ENCODE assay signal across 13 mouse cellular contexts in genomic region chr9:7805101-7805506, GRCm38 (mm10). TPM values are rescaled to one million over a fixed set of nuclear protein-coding genes. Genes with fewer than 3 reads are reported as not detected.
DNase-seq lines count a peak whose midpoint lies in the region; ATAC-seq lines count a peak whose summit lies in the region.
"Had no signal": no experiment of that assay in that cellular context is flagged by ENCODE, and none has a peak within 500 bp of the region (broad histone marks: within the 10 kb centered on the region; RNA-seq: fewer than 3 reads in every experiment).

No protein-coding gene starts in this region.

- DNase-seq in kidney, postnatal 14 days: no peak
- peak; percentile 74 for DNase-seq in ES-CJ7 (ENCODE audit: low read depth, low spot score)
- peak; percentile 26 for DNase-seq in WW6 (ENCODE audit: low read depth, low spot score)
- peak; percentile 44 for DNase-seq in liver, embryonic 13.5 days
- no peak for DNase-seq in adrenal gland, adult (ENCODE audit: inconsistent age in 2 of 2, low spot score in 1 of 2)
- DNase-seq in adrenal gland, adult 18-20 months (ENCODE audit: low spot score in 2 of 2): no peak
- DNase-seq: gastrocnemius, postnatal 25 days; right cerebral cortex, postnatal 25 days had no signal

- no peak overlapping the region for H3K27ac ChIP-seq in kidney, embryonic 16.5 days (ENCODE audit: low read length)
- H3K27ac ChIP-seq in liver, embryonic 13.5 days: no peak overlapping the region
- H3K27ac ChIP-seq: hindbrain, embryonic 10.5 days; limb, embryonic 15.5 days; midbrain, embryonic 13.5 days; neural tube, embryonic 15.5 days had no signal

- WGBS in kidney, embryonic 16.5 days: 72% methylated on average over 3 of the region's 5 CpGs
- WGBS in liver, embryonic 13.5 days (ENCODE audit: insufficient replicate concordance): 56% methylated on average over 5 of the region's 5 CpGs

- no peak overlapping the region for H3K9ac ChIP-seq in kidney, embryonic 16.5 days (replicated peaks; ENCODE audit: low read length)
- no peak overlapping the region for H3K9ac ChIP-seq in liver, embryonic 13.5 days
- H3K9ac ChIP-seq: limb, embryonic 15.5 days; midbrain, embryonic 13.5 days; neural tube, embryonic 15.5 days had no signal

- H3K4me3 ChIP-seq in kidney, embryonic 16.5 days (ENCODE audit: low read length): no peak overlapping the region
- peak overlapping the region; percentile 14; the same call in 1 of the 2 replicates for H3K4me3 ChIP-seq in liver, embryonic 13.5 days (replicated peaks)
- H3K4me3 ChIP-seq: hindbrain, embryonic 10.5 days; limb, embryonic 15.5 days; midbrain, embryonic 13.5 days; neural tube, embryonic 15.5 days had no signal

- peak; percentile 35; the same call in 1 of the 2 replicates for ATAC-seq in kidney, embryonic 16.5 days (ENCODE audit: low FRiP score, low TSS enrichment)
- ATAC-seq in liver, embryonic 13.5 days (ENCODE audit: low read depth): peak; percentile 77
- ATAC-seq: midbrain, embryonic 13.5 days had no signal

- H3K27me3 ChIP-seq in kidney, embryonic 16.5 days (ENCODE audit: insufficient read depth, low read length): no peaks in the 10 kb centered on the region
- H3K27me3 ChIP-seq in liver, embryonic 13.5 days: no peaks in the 10 kb centered on the region
- H3K27me3 ChIP-seq: limb, embryonic 15.5 days; midbrain, embryonic 13.5 days; neural tube, embryonic 15.5 days had no signal

- H3K4me1 ChIP-seq in kidney, embryonic 16.5 days (ENCODE audit: insufficient read depth, low read length): no peaks in the 10 kb centered on the region
- H3K4me1 ChIP-seq in liver, embryonic 13.5 days (replicated peaks): peaks cover 4% of the 10 kb centered on the region
- H3K4me1 ChIP-seq: hindbrain, embryonic 10.5 days; limb, embryonic 15.5 days; midbrain, embryonic 13.5 days; neural tube, embryonic 15.5 days had no signal

- H3K4me2 ChIP-seq in kidney, embryonic 16.5 days (replicated peaks; ENCODE audit: low read depth, low read length): no peak overlapping the region
- H3K4me2 ChIP-seq in liver, embryonic 13.5 days: peak overlapping the region; percentile 41
- H3K4me2 ChIP-seq: limb, embryonic 15.5 days; midbrain, embryonic 13.5 days; neural tube, embryonic 15.5 days had no signal

- H3K9me3 ChIP-seq in kidney, embryonic 16.5 days (ENCODE audit: low read length): 0 out of 2 replicates have a peak, but pooled peaks cover 3% of the 10 kb centered on the region
- H3K9me3 ChIP-seq in liver, embryonic 13.5 days (replicated peaks): no peaks in the 10 kb centered on the region
- H3K9me3 ChIP-seq: hindbrain, embryonic 10.5 days; limb, embryonic 15.5 days; neural tube, embryonic 15.5 days had no signal

- no peaks in the 10 kb centered on the region for H3K36me3 ChIP-seq in kidney, embryonic 16.5 days (ENCODE audit: insufficient read depth, low read length)
- H3K36me3 ChIP-seq in liver, embryonic 13.5 days: no peaks in the 10 kb centered on the region
- H3K36me3 ChIP-seq: hindbrain, embryonic 10.5 days; limb, embryonic 15.5 days; midbrain, embryonic 13.5 days had no signal

RNA-seq across cellular contexts. Expression of gene Birc2, which starts 31.8 kb away (rescaled TPM):
- polyA plus RNA-seq in kidney, embryonic 16.5 days (2015; fragmentation: Nextera tagmentation; extraction: Ambion mirVana): 39.8 and 45.8 TPM in 2 replicates
- 11.7 and 15.7 TPM in 2 replicates for polyA plus RNA-seq in liver, embryonic 13.5 days (2015; fragmentation: Nextera tagmentation; extraction: Ambion mirVana)
- 10 to 100 TPM; 38.8 to 50.5 TPM for total RNA-seq in adrenal gland, adult 18-20 months (2021)

RNA-seq across cellular contexts. Expression of gene Tmem123, which starts 41.3 kb away (rescaled TPM):
- polyA plus RNA-seq in kidney, embryonic 16.5 days (2015; fragmentation: Nextera tagmentation; extraction: Ambion mirVana): 95.3 and 101 TPM in 2 replicates
- polyA plus RNA-seq in liver, embryonic 13.5 days (2015; fragmentation: Nextera tagmentation; extraction: Ambion mirVana): 39.1 and 53.4 TPM in 2 replicates
- 100 to 1,000 TPM; 151 to 202 TPM for total RNA-seq in adrenal gland, adult 18-20 months (2021)

Comparison
In these comparisons a context has a peak if more than half of its experiments do, and no peak if none do; other contexts are left out.
1. DNase-seq: peak in ES-CJ7 (single experiment), WW6 (single experiment) and liver, embryonic 13.5 days (single experiment); none in kidney, postnatal 14 days (single experiment), adrenal gland, adult (0 of 2) and adrenal gland, adult 18-20 months (0 of 2).